Mouse (Mus musculus): ENCODE data around the gene Palld. TPM values are rescaled to one million over a fixed set of nuclear protein-coding genes. Genes with fewer than 3 reads are reported as not detected.

Palld gene
- 1 to 10 TPM; 6.7 to 7.0 TPM for total RNA-seq (2023)

DNA sequence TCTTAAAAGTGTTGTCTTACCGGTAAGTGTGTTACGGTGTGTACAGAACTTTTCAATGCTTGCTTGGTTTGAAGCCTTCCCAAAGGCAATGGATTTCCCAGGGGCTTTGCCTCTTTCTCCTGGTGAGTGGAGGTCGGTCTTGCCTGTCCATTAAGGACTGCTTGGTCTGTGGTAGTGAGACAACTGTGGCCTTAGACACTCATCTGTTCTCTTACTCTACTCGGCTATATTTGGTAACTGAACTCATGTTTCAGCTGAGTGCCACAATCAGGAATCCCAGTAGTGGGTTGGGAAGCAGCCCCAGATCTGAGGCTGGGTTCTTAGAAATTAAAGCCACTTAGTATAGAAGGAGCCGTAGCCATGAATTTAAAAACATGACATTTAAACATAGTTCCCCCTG is at the start of gene Palld:
Gene Palld, minus strand, starts transcription at position 170 of the 400 bp plus-strand sequence.

DNA sequence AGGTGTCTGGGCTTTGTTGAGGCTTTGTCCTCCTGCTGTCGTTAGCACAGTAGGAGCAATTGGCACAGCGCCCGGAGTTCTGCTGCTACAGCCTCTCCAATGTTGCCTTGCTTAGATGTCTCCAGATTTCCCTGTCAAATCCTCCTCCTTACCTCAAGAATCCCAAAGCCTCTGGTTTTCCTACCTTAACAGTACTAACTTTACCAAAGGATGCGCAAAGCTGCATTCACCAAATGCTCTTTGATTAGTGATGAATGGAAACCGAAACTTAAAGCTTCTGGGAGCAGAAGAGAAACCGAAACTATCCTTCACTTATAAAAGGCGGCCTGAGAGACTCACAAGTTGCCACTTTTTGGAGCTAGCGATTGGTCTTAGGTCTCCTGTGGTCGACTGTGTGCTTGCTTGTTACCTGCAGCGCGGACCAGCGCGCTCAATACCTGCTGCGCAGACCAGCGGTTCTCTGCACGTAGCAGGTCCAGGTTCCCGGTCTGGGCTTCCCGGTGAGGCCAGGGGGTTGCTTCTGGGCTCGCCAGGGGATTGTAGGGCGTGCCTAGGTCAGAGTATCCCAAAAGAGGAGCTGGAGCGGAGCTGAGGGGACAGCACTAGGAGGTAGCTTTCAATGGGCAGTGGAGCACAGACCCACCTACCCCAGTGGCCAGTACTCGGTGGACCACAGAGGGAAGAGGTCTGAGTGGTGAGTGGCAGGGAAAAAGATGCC is 25.4 kb upstream of the Palld start, which contains the start of gene Ddx60:
Gene Ddx60, plus strand, starts transcription at position 311 of the 718 bp plus-strand sequence.

DNA sequence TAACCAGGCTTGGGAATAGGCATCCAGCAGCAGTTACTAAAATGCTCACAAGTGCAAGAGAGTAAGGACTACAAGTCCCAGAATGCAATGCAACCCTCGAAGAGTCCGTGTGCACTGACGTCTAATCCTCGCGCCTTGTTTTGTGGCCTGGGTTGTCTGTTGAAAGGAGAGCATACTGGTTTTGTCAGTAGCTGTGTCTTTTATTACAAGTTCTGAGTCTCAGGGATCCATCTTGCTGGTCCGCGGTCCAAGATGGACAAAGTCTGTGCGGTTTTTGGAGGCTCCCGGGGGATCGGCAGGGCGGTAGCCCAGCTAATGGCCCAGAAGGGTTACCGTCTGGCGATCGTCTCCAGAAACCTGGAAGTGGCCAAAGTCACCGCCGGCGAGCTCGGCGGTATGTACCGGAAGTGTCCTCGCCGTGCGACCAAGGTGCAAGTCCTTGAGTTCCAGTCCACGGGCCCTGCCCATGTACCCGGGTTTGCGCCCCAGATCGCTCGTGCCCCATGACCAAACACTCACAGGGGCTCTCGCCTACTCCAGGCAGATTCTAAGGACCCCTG is 414.8 kb downstream of the Palld start, which contains the start of gene Cbr4:
Gene Cbr4, plus strand, starts transcription at position 138 of the 560 bp plus-strand sequence.

Other genes starting within 250 kb of the Palld start
- gene Ddx60, start 25.4 kb upstream of the Palld start, total RNA-seq (2023): 10 to 100 TPM; 31.2 to 32.8 TPM
- gene Anxa10, start 220.5 kb upstream of the Palld start, total RNA-seq (2023): not detected